Mouse (Mus musculus) right cerebral cortex, postnatal 4 days (tissue): ENCODE results near the gene Erv3.

Experiments
- DNase-seq: peaks from one replicate; pipeline ENCODE4 v3.0.0-alpha.2; 2022

Gene Erv3

DNA sequence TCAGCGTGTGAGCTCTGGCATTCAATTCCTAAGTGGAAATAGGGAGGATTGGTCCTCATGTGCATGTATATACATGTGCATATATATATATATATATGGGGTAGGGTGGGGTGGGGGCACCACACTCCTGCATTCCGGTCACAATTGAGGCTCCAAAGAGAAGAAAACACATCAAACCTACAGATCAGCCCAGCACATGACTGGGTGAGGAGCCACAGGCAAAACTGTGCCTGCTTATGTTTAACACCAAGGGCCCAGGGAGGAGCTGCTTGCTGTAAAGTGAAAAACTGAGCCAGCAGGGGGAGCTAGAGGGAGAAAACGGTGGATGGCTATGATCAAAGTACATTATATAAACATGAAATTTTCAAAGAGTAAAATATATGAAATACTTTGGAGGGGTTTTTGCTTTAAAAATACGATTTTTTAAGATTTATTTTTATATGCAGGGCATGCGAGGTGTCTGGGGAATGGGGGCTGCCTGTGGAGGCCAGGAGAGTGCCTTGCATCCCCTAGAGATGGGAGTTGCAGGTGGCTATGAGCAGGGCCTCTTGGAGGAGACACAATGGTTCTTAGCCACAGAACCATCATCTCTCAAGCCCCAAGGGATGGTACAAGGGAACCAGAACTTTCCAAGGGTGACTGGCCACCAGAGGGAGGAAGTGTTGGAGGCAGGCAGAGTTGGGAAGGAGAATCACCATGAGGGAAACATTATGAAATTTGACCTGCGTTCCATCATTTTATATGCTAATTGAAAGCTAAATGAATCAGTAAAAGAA is 38.4 kb downstream of the Erv3 start:
- DNase-seq = peak; percentile 97

DNA sequence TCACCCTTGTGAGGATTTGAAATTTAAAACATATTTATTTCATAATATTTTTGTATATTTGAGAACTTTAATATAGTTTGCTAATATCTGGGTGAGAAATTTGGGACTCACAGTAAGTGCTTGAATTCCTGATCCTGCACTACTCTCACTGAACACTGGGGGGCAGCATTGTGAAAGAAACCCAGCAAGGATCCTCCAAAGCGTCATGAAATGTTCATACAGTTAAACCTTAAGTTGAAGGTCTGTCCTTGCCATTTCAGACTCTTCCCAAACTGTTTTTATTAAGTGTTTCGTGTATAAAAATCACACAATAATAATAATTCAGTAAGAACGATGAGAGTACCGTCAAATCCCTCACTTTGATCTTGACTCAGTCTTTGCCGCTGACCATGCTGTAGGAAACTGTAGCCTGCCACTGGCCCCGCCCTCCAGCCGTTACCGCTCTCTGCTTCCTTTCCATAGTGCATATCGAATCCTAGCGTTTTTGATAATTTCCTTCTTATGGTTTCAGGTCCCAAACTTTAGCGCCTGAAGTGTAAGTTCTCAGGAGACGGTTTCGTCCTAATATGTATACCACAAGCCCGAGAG is 39.4 kb downstream of the Erv3 start:
- peak; percentile 85 for DNase-seq

DNA sequence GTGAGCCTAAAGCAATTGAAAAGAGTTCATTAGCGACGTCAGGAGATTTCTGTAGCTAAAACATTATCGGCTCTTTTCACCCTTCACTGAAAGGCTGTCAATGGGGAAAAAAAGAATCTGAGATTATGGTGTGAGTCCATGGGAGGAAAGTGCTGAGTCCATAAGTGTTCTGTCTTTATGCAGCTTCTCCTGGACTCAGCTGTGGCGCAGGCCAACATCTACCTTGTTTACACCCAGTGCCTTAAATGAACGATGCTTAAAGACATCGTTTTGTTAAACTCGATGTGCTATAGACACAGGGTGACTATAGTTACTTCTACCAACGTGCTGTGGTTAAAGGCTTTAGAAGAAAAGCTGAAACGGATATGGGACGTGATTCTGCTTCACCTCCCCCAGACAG is 45.2 kb downstream of the Erv3 start:
- no peak for DNase-seq

DNA sequence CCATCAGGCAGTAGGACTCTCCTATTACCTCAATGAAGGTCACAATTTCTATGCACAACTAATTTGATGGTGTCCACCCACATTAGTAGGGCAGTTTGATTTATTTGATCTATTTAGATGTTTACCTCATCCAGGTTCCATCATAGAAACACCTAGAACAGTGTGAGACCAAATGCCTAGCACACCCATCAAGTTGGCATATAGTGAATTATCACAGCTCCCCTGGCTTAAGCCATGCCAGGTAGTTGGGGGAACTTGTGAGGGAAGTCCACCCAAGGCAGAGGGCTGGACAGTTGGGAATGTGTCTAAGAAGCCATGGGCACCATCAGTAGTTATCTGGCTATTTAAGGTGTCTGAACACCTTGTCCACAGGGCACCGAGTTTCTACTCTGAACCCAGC is 46.1 kb downstream of the Erv3 start:
- DNase-seq = no peak

DNA sequence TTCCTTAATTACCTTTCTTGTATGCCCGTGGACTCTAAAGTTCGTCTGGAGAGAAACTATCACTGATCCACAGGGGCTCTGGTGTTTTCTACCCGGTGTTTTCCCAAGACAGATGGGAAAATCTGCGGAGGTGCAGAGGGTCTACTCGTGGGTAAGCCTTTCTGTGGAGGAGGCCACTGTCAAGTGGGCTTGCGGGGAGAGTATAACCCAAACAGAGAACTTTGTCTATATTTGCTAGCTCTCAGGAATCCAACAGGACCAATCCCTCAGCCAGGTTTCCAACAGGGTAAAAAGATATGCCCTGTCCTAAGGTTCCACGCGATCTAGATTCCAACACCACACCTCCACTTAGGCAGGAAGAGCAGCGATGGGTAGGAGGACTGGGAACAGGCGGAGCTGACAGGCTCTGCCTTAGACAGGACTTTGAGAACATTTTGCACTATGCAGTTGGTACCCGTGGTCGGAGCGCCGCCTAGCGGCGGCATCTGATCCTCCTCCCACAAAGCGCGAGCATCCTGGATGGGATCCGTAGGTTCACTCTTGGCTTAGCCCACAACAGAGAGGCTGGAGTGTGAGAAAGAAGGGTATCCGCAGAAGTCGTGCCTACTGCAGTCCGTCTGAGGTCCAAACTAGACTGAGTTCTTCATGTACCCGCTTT is 46.9 kb downstream of the Erv3 start:
- DNase-seq = peak; percentile 94

DNA sequence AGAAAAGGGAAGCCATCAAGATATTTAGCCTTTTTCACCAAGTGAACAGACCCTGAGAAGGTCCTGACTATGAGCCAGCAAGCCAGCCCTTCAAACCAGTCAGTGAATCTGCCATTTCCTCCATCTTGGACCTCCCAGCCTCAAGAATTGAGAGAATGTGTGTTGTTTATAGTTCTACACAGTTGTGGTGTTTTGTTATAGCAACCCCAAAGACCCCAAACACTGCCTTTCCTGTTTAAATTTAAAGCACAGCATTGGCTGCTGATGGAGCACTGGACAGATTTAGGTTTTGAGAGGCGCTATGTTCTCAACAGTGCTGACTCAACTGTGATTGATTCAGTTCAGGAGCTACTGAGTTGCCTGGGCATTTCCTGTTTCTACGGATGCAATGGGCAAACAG is 47.9 kb downstream of the Erv3 start:
- DNase-seq = no peak

DNA sequence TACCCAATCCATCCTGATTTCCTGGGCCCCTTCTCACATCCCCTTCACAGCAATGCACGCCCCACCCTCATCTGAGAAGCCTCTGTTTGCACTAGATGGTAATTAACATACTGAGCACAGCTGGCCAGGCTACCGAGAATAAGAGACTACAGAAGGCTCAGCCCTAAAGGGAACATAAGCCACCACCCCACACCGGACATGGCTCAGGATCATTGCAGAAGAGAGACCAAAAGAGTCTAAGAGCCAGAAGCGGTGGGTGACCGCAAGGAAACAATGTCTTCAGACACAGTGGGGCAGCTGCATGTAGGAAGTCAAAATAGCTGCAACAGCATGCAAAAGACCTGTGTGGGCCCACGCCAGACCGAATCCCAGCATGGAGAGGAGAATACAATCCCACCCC is 50.7 kb downstream of the Erv3 start:
- DNase-seq = no peak

DNA sequence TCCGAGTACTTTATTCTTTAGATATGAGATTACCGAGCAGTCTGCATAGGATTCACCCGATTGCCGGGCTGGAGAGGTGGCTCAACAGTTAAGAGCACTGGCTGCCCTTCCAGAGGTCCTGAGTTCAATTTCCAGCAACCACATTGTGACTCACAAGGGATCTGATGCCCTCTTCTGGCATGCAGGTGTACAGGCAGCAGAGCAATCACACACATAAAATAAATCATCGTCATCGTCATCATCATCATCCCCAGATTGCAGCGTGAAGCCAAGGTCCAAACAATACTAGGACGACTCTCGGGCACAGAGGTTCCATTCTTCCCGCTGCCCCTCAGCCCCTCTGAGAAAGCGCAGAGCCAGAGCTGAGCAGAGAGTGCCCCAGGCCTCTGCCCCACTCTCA is 51.9 kb downstream of the Erv3 start:
- DNase-seq = no peak

DNA sequence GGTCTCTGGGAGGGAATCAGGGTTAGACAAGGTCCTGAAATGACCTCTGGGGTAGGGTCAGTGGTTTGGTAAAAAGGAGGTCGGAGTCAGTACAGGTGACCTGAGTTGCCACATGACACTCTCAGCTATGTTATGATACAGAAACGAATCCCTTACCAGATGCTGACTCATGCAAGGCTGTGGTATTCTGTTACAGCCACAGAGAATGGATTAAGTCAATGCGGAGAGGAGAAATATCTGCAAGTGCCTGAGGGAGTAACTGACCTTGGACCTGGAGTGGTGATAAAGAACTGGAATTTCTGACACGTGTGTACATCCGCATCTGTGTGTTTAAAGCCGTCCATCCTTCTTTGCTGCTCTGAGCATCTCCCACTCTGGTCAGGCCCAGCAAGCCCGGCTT is 52.7 kb downstream of the Erv3 start:
- DNase-seq = no peak

DNA sequence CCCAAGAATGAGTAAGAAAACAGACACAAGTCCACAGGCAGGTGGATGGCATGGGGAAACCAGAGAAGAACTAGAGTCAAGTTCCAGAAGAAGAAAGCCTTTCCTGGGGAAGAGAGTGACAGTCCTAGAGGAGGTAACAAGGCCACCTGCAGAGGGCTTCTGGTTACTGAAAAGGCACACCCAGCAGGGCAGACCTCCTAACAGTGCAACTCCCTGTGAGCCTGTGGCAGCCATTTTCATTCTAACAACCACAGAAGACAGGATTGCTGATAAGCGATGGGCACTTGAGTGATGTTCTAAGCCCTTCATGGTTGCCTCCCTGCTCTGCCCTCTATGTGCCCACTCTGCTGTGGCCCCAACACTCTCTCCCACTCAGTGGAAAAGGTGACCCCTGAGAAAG is 54.2 kb downstream of the Erv3 start:
- no peak for DNase-seq

DNA sequence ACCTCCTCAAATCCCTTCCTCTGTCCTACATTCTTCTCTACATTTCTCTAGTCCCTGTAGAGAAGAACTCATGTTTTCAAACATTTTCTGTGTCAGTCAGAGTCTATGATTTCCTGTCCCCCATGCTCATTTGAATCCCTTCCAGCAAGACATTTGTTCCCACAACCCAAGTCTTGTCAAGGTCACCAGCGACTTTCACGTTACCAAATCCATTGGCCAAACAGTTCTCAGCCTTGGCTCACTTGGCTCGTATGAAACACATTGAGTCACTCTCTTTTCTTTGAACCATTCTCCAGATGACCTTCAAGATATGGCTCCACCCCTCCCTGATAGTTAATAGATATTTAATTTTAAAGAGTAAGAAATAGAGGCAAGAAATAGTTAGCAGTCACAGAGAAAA is 55.7 kb downstream of the Erv3 start:
- DNase-seq = no peak
